Mouse (Mus musculus) cerebellum, adult 18-20 months (tissue): ENCODE data around the gene Strada.
A peak's percentile ranks its signal among the peaks of the same experiment; 100 is the strongest.

Experiments
- DNase-seq, 2 experiments: peaks; one replicate each; pipeline ENCODE4 v3.0.0; 2021

Strada gene

GRCm38 (mm10) chr11:106180449-106180801 lies 21.5 kb downstream of the Strada start:
- DNase-seq = no peak

GRCm38 (mm10) chr11:106179711-106180448 lies 22.1 kb downstream of the Strada start:
- peak; percentile 74 to 82 for DNase-seq

DNA sequence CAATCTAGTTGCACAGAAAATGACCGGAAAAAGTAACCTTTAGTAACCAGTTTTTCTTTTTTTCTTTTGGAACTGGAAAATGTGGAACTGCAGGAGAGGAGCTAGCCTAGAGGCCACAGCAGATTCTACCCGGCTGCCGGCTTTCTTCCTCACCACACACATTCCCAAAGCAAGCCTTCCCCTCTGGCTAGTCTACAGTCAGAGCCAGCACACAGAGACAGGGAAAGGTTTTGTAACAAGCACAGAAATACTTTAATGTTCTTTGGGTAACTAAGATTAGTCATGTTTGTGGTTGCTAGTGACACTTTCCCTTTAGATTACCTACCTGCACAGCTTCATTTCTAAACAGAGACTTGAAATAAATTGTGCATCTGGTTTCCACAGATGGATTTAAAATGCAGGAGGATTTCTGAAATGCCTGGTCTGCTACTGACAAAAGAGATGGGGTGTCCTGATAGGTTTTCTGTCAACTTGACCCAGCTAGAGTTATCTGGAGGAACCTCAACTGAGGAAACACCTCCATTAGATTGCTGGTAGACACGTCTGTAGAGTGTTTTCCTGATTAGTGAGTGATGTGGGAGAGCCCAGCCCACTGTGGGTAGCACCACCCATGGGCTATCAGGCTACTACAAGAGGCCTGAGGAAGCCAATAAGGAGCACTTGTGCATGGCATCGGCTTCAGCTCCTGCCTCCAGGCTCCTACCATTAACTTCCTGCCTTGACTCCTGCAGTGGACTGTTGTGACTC lies 23.8 kb downstream of the Strada start:
- DNase-seq = peak in 1 of 2 experiments; percentile 42

GRCm38 (mm10) chr11:106176372-106176771 lies 25.6 kb downstream of the Strada start:
- no peak for DNase-seq

GRCm38 (mm10) chr11:106175081-106175480 lies 26.9 kb downstream of the Strada start:
- DNase-seq = peak; percentile 74 to 76

GRCm38 (mm10) chr11:106174372-106174771 lies 27.6 kb downstream of the Strada start:
- DNase-seq = peak; percentile 70 to 75

DNA sequence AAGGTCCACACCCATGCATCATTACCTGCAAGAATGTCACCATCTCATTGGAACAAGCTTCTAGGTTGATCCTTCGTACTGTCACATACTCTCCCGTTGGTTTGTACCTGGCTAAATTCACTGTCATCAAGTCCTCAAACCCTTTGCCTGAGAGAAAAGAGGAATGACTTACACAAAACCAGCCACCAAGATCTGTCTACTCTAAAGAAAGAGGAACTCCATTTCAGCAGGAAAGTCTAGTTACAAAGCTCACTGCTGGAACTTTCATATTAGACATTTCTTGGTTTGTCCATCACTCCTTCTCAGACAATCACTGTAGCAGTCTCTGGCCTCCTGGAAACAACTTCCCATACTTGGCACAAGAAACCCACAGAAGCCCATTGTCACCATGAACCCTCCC lies 28.7 kb downstream of the Strada start:
- no peak for DNase-seq

- no peak for DNase-seq
Measured at GRCm38 (mm10) chr11:106170807-106171206, 31.2 kb downstream of the Strada start.

DNA sequence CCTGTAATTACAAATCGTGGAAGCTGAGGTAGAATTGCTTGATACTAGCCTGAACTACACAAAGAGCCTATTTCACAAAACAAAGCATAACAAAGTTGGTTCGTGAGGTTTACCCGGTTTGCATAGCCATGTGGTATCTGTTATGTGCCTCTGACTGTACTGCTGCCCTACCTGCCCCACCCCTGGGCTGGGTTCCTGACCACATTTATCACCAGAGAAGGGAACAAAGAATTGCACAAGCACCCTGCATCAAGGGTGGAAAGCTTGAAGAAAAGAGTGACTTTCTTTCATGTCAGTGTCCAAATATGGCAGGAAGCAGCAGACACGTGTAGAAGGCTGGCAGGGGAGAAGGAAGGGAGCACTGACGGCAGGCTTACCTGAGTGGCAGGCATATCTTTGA lies 34.5 kb downstream of the Strada start:
- no peak for DNase-seq

DNA sequence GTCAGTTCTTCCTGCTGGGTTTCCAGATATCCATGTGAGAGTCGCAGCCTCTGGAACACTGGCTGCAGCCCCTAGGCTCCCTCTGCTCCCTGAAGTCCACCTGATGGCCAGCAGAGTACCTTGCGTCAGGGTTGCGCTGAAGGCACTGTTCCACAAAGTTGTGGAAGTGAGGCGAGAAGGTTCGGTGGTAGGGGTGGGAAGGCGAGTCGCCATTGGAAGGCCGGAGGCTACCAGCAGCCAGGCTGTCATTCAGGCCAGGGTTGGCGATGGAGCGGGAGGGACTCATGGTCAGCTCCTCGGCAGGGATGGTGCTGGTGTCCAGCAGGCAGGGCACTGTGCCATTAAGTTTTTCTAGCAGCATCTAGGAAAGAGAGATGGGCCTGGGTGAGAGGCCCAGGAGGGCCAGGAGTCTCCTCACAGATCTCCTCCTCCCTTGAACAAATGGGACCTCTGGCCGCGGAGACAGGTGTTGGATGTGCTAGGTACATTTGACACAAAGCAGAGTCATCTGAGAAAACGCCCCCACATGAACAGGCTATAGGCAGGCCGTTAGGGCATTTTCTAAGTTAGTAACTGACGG lies 37.3 kb downstream of the Strada start:
- DNase-seq = no peak

- DNase-seq = no peak
Measured at GRCm38 (mm10) chr11:106163546-106163945, 38.4 kb downstream of the Strada start.

DNA sequence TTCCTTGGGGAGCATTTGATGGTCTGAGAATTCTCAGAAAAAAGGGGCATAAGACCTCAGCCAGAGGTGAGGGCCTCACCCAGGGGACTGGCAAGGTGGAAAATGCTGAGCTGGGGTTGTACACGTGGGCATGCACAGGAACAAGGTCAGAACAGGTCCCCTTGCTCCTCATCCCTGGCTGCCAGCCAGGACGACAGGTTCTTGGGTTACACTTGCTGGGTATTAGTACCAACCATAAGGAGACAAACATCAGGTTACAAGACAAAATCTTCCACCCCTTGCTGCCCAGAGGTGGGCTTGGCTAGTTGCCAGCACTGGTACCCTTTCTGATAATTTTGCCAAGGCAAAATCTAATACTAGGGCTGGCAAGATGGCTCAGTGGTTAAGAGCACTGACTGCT lies 39.7 kb downstream of the Strada start:
- no peak for DNase-seq

- peak; percentile 65 to 75 for DNase-seq
Measured at GRCm38 (mm10) chr11:106160841-106161721, 40.9 kb downstream of the Strada start, which contains the start of the genes Gm10840 and Limd2. Gm10840 (plus strand) TSS chr11:106160850. Limd2 (minus strand) TSS chr11:106160860.

GRCm38 (mm10) chr11:106159921-106160840 lies 41.8 kb downstream of the Strada start:
- peak; percentile 89 to 90 for DNase-seq

- peak; percentile 62 to 66 for DNase-seq
Measured at GRCm38 (mm10) chr11:106159216-106159920, 42.6 kb downstream of the Strada start.

DNA sequence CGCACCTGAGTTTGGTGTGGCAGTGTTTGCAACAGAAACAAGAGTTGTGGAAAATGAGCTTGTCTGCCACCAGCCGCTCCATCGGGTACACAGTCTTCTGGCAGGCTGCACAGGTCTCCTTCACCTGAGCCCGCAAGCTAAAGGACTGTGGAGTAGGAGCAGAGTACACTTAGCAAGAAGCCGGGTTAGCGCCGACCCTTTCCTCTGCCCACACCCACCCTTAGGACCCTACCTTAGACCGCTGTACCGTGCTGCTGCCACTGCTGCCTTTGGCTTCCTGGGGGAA lies 43.1 kb downstream of the Strada start:
- peak in 1 of 2 experiments; percentile 43 for DNase-seq

DNA sequence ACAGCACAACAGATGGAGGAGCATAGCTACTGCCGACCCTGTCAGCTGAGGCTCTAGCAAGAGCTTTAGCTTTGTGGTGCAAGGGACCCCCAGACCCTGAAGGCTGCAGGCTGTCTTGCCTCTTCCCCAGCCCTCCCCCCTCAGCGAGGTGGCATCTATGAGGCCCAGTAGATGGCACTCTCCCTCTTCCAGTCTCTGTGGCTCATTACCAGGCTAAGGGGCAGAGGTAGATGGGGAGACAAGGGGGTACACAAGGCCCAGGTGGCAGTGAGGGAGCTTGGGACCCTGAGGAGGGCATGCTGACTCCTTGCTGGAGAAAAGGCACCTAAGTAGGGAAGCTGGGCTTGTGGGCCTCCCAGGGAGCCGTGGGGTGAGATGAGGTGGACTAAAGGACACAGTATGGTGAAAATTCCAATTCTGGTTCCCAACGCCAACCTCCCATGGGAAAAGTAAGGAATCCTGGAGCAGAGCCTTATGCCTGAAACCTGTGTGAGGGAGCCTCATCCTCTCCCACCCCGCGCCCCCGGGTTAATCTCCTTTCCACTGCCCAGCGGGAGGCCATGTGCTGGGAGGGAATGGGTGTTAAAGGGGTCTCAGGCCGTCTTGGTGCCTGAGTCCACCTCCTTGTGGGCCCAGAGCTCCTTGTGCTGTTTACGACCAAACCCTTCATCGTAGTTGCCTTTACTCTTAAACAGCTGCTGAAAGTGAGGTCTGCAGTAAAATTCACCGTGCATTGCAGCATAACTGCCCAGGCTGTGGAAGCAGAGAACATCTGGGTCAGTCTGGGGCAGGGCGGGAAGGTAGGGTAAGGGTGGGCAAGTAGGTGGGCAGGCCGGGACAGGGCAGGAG lies 43.7 kb downstream of the Strada start:
- DNase-seq = peak; percentile 54 to 61

DNA sequence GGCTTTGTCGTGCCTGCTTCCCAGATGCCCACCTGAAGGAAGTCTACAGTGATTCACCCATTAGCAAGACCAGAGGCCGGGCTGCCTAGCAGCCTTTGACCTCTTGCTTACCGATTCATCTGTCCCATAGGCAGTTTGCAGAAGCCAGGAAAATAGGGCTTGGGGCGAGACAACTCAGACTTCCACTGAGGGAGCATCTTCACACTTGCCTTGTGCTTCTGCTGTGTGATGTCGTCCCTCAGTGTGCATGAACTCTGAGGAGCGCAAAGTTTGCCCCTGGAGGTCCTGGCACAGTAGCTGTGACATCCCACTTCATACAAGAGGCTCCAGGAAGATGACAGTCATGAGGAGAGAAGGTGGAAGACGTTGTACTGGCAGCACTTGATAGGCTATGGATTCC lies 44.8 kb downstream of the Strada start:
- no peak for DNase-seq

GRCm38 (mm10) chr11:106156257-106156656 lies 45.7 kb downstream of the Strada start:
- no peak for DNase-seq

DNA sequence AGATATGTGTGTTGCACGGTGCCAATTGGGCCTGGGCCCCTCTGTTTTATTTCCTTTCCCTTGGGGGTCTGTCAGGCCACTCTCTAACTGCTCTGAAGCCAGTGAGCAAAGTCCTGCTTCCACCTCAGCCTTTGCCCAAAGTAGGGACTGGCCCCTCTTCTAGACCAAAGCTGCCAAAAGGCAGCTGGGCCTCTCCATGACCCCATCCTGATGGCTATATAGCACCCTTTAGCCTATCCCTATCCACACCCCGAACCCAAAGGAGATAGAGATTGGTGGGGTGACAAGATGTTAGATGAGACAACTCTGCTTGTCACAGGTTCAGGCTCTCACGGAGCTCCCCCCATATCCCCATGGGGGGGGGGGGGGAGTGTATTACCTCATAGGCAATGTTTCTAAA lies 46.2 kb downstream of the Strada start:
- DNase-seq = no peak
